Mouse (Mus musculus) gastrocnemius, postnatal 36 days (tissue): ENCODE measurements around the gene Fam189a1. TPM values are rescaled to one million over a fixed set of nuclear protein-coding genes. Genes with fewer than 3 reads are reported as not detected.

Source experiments
- DNase-seq, 2 experiments: peaks; one replicate each; pipeline ENCODE4 v3.0.0; 2022
- intact Hi-C: fragments of 180-260 bp; cut with DNase I; formaldehyde crosslinking; loops from one replicate; pipeline ENCODE4 v1.15.1; 2025
- total RNA-seq, 2 experiments: library from RNA; stranded (reverse); gene quantifications; 2 replicates each; pipeline ENCODE4 v1.2.3; 2021

Gene Fam189a1
- total RNA-seq, 2 experiments from 2014 or later = not detected

DNA sequence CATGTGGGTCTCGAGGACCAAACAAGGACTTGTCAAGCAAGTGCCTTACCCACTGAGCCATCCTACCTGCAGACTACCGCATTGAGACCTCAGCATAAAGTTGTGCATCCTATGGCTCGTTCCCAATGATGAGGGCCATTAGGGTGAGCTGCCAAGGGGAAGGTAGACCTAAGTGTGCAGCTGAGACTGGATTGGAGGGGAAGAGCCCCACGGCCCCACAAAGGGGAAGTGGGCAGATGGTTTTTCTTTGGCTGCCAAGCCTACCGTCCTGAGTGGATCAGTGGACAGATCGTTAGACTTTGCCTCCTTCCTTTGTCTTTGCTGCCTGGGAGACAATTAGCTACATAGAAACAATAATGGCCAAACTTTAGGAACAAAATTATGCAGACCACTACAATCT is 259.8 kb downstream of the Fam189a1 start:
- no peak for DNase-seq
- intact Hi-C loops = no loop called here

- intact Hi-C loops = no loop called here
Observed at GRCm38 (mm10) chr7:64895685-64896101, 260.7 kb downstream of the Fam189a1 start.

DNA sequence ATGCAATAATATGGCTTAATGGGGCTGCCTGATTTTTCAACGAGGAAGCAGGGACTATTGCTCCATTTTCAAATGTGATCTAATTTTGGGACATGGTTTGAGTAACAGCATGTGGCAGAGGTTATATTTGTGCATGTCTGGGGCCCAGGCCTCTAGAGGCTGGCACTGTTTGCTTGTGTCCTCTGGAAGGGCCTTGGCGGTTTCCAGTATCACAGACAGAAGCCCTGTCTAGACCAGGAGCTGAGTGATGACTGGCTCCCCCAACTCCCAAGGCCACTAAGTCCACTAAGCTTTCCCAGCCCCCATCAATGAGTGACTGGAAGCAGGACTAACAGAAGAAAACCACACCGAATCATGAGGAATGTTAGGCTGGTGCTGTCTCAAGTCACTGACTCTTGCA is 265.2 kb downstream of the Fam189a1 start:
- intact Hi-C loops = no loop called here
- DNase-seq = peak in 1 of 2 experiments; percentile 20

More at GRCm38 (mm10) chr7:64895685-64896101, 260.7 kb downstream of the Fam189a1 start:
- no peak for DNase-seq

DNA sequence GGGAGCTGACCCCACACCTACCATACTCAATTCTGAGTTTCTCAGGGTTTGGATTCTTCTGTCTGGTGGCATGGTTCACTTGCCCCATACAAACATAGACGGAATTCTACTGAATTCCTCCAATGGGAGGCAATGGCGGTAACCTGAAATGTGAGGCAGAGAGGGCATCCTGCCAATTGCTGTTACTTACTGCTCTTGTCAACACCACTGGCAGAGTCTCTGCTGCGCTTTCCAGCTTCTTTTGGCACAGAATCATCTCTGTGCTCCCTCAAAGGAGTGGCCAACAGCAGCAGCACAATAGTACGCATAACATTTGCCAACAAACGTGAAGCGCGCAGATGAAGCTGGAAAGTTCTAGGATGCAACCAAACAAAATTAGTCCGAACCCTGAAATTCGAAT is 266.5 kb downstream of the Fam189a1 start:
- intact Hi-C loops = no loop called here
- peak in 1 of 2 experiments; percentile 28 for DNase-seq

GRCm38 (mm10) chr7:64884187-64884862 is 272.0 kb downstream of the Fam189a1 start:
- intact Hi-C loops = no loop called here

DNA sequence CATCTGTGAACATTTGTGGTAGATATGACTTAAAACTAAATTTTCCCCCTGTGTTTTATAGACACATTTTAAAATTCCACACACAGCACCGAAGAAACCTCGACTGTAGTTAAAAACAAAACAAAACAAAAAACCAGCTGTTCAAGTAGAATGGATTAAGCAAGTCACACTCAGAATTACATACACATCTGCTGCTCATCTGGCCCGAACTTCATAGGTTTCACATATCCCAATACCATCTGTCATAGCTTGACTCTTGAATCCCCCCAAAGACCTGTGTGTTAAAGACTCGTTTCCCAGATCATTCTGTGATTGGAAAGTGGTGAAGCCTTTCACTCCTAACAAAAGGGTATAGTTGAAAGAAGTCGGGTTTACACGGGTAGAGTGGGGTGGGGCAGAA is 274.1 kb downstream of the Fam189a1 start:
- intact Hi-C loops = no loop called here
- DNase-seq = no peak

More at GRCm38 (mm10) chr7:64884187-64884862, 272.0 kb downstream of the Fam189a1 start:
- DNase-seq = no peak

GRCm38 (mm10) chr7:64881387-64881786 is 275.0 kb downstream of the Fam189a1 start:
- intact Hi-C loops = no loop called here
- no peak for DNase-seq

GRCm38 (mm10) chr7:64880415-64880814 is 276.0 kb downstream of the Fam189a1 start:
- intact Hi-C loops = no loop called here
- DNase-seq = no peak

- intact Hi-C loops = loop anchor here (10.0 kb wide), 1 partner anchor 200 kb away; no protein-coding TSS in a partner anchor
- DNase-seq = no peak
Observed at GRCm38 (mm10) chr7:64874941-64875340, 281.4 kb downstream of the Fam189a1 start.

DNA sequence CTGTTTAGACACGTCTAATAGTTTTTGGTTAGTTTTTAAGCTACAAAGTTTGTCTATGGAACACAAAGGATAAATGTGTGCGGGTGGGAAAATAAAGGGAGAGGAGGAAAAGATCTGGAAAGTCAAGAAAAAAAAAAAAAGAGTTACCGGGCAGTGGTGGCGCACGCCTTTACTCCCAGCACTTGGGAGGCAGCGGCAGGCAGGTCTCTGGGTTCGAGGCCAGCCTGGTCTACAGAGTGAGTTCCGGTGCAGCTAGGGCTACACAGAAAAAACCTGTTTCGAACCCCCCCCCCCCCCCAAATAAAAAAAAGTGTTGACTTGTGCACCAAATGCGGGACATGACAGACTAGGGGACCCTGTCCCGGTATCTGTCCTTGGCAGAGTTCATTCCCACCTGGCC is 283.1 kb downstream of the Fam189a1 start:
- DNase-seq = no peak
- intact Hi-C loops = loop anchor here (10.0 kb wide), 1 partner anchor 202 kb away; no protein-coding TSS in a partner anchor

DNA sequence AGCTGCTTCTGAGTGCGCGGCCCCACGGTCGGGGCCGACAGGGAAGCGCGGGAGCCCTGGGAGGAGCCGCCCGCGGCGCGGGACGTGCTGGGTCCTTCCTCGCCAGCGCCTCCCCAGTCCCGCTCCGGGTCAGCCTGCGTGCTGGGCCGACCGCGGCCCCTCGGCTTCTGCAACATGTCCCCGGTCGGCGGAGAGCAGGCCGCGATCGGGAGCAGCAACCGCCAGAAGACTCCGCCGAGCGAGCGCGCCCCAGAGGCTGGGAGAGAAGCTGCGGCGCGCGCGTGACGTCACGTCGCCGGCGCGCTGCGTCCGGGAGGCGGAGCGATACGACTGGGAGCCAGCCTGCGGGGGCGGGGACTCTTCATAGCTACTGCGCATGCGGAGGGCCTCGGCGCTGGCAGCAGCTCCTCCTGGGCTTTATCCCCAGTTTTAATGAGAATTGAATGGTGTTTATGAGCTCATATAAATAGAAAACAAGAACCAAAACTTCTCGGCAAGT is 283.6 kb downstream of the Fam189a1 start, which contains the start of gene Nsmce3:
TSS of gene Nsmce3 (minus strand) at position 255 of the 499 bp plus-strand sequence.
- intact Hi-C loops = loop anchor here (10.0 kb wide), 1 partner anchor 202 kb away; no protein-coding TSS in a partner anchor
- peak; percentile 92 to 93 for DNase-seq

DNA sequence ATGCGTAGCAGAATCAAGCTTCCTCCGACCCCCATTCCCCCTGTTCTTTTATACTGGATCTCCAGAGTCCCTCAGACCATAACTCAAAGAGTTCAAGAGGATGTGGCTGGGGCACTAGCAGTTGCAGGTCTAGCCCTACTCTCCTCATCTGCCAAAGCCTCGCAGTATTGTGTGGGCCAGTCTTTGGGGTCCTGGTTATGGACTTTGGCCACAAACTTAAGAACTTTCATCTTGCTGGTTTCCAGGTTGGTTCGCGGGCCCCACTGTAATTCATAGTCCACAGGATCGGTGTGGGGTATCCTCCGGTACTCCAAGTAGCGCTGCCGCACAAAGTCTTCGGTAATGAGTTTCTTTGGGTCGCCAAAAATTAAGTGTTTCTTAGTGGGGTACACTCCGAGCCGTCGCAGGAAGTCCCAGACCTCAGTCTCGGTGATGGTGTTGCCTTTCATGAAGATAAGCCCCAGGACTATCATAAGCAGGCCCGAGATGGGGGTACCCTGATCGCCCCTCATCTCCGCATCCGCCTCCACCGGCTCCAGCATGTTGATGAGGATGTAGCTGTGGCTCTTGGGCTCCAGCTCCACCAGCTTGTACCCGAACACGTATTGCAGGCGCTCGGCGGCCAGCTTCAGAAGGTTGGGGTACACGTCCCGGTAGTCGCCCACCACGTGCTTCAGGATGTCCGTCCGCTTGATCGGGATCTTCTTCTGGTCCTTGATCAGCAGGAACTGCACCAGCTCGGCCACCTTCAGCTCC is 284.2 kb downstream of the Fam189a1 start:
- intact Hi-C loops = loop anchor here (10.0 kb wide), 1 partner anchor 203 kb away; no protein-coding TSS in a partner anchor
- no peak for DNase-seq

- intact Hi-C loops = loop anchor here (10.0 kb wide), 1 partner anchor 205 kb away; no protein-coding TSS in a partner anchor
- DNase-seq = no peak
Observed at GRCm38 (mm10) chr7:64869549-64870065, 286.8 kb downstream of the Fam189a1 start.

DNA sequence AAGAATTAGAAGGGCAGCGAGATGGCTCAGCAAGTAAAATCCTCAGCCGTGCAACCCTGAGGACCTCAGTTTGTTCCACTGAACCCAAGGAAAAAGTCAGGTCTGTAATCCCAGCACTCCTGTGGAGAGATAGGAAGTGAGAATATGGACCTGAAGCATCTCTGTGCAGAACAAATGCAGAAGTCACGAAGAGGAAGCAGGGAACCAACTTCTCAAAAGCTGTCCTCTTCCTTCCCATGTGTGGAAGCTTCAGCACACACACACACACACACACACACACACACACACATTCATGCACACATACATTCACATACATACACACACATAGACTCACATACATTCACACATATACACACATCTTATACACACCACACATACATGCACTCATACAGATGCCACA is 292.8 kb downstream of the Fam189a1 start:
- no peak for DNase-seq
- intact Hi-C loops = no loop called here

GRCm38 (mm10) chr7:64862978-64863377 is 293.4 kb downstream of the Fam189a1 start:
- no peak for DNase-seq
- intact Hi-C loops = no loop called here

- intact Hi-C loops = no loop called here
- no peak for DNase-seq
Observed at GRCm38 (mm10) chr7:64856526-64857082, 299.8 kb downstream of the Fam189a1 start.

DNA sequence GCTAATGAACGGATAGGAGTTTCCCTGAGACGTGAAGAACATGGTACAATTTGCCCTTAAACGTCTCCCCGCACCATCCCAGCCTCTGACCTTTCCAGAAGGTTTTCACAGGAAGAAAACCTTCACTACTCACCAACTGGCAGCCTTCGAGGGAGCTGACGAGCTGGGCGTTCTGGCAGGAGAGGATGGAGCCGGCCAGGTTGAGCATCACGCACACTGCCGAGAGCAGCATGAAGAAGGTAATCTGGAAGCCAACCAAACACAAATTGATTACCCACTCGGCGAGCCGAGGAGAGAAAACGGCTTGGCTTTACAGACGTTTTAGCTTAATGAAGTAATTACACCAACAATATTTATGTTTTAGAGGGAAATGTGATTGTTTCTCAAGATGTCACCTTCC is 300.4 kb downstream of the Fam189a1 start:
- intact Hi-C loops = no loop called here
- DNase-seq = no peak

GRCm38 (mm10) chr7:64855389-64855927 is 300.9 kb downstream of the Fam189a1 start:
- intact Hi-C loops = no loop called here

GRCm38 (mm10) chr7:64850791-64851190 is 305.6 kb downstream of the Fam189a1 start:
- no peak for DNase-seq
- intact Hi-C loops = no loop called here

More at GRCm38 (mm10) chr7:64855389-64855927, 300.9 kb downstream of the Fam189a1 start:
- no peak for DNase-seq

DNA sequence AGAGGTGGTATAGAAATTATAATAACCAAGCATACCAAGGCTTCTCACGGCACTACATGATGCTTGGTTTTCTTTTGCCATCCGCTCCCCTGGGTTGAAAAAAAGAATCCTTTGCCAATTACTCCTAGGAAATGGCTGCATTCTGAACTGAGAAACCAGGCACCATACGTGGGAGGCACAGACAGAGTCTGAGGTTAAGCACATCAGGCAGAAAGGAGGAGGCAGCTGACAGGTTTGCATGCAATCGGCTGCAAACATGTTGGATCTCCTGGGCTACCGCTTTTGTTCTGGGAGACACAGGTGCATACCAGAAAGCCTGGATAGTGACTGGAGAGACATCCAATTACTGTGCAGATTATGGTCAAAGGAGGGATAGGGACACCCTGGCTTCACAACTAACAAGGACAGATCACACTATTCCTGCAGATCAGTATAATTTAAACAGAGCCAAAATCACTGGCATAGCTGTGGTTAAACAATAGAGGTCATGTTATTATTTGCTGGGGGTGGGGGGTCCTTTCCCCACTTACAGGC is 308.9 kb downstream of the Fam189a1 start:
- intact Hi-C loops = no loop called here
- no peak for DNase-seq
